Mouse (Mus musculus): ENCODE results near the gene Clec18a. TPM values are rescaled to one million over a fixed set of nuclear protein-coding genes. Genes with fewer than 3 reads are reported as not detected.
"Not testable (repeated sequence)": the region's sequence is repeated elsewhere in the genome, so short reads cannot be mapped to it uniquely, and the experiment has no call there.

Gene Clec18a
- not detected for polyA plus RNA-seq (2012; fragmentation: generic; extraction: Trizol)
- long read RNA-seq, experiment 1, result 0 reads
- long read RNA-seq, experiment 2, result 0 reads

GRCm38 (mm10) chr8:111092326-111092725, at the start of gene Clec18a:
Gene Clec18a (minus strand): TSS chr8:111092426.
- not testable (repeated sequence) for H3K27me3 ChIP-seq (ENCODE audit: control insufficient read depth, insufficient read depth, insufficient read length); H3K36me3 ChIP-seq (ENCODE audit: control insufficient read depth, insufficient read depth); H3K4me3 ChIP-seq (ENCODE audit: insufficient read depth, poor library complexity, severe bottlenecking); H3ac ChIP-seq (ENCODE audit: control insufficient read depth, insufficient read length, low read depth); H3K79me2 ChIP-seq (ENCODE audit: control insufficient read depth, insufficient read depth); H3K79me3 ChIP-seq (ENCODE audit: low read depth)

DNA sequence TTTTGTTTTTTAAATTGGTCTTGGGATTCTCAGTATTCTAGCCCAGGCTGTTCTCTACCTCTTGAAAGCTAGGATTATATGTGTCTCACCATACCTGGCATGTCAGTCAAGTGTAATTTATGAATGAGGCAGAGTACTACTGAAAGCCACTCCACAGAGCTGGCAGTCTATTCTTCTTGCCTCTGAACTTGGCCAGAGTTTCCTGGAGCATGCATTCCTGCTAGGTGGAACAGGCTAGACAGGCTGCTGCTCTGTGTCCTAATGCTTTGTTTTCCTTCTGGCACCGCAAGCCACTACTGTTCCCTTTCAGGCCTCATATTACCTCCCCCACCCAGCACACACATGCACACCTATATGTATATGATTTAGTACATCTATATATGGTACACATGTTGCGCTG, 38.5 kb upstream of the Clec18a start:
- Histone ChIP-seq H3ac (ENCODE audit: control insufficient read depth, insufficient read length, low read depth) (no peak overlapping the region), H3K79me2 (ENCODE audit: control insufficient read depth, insufficient read depth) (no peaks in the 10 kb centered on the region), H3K27me3 (ENCODE audit: control insufficient read depth, insufficient read depth, insufficient read length) (no peaks in the 10 kb centered on the region), H3K79me3 (ENCODE audit: low read depth) (peaks cover 2% of the 10 kb centered on the region), H3K4me3 (ENCODE audit: insufficient read depth, poor library complexity, severe bottlenecking) (no peak overlapping the region), H3K36me3 (ENCODE audit: control insufficient read depth, insufficient read depth) (peaks cover 51% of the 10 kb centered on the region)
- no peak for TF ChIP-seq FOSL1 (IDR thresholded peaks at IDR 0.05; ENCODE audit: insufficient read depth, low read length, poor library complexity, severe bottlenecking)
- TF ChIP-seq USF1 (IDR thresholded peaks at IDR 0.05; ENCODE audit: low read depth), result no peak
- no peak for TF ChIP-seq MAX (IDR thresholded peaks at IDR 0.05)
- no peak for TF ChIP-seq MYOG (IDR thresholded peaks at IDR 0.05; ENCODE audit: control insufficient read depth, extremely low read depth, insufficient read length)
- no peak for TF ChIP-seq CEBPB (IDR thresholded peaks at IDR 0.05; ENCODE audit: low read depth)
- TF ChIP-seq MYOD1 (IDR thresholded peaks at IDR 0.05; ENCODE audit: control insufficient read depth, insufficient read length, low read depth), result no peak
- TF ChIP-seq CTCF (IDR thresholded peaks at IDR 0.05; ENCODE audit: control insufficient read depth, insufficient read depth, insufficient read length), result no peak

- Histone ChIP-seq H3K27me3 (ENCODE audit: control insufficient read depth, insufficient read depth, insufficient read length) (no peaks in the 10 kb centered on the region), H3ac (ENCODE audit: control insufficient read depth, insufficient read length, low read depth) (no peak overlapping the region), H3K79me2 (ENCODE audit: control insufficient read depth, insufficient read depth) (no peaks in the 10 kb centered on the region), H3K36me3 (ENCODE audit: control insufficient read depth, insufficient read depth) (peaks cover 34% of the 10 kb centered on the region), H3K4me3 (ENCODE audit: insufficient read depth, poor library complexity, severe bottlenecking) (no peak overlapping the region), H3K79me3 (ENCODE audit: low read depth) (no peaks in the 10 kb centered on the region)
- TF ChIP-seq MYOG (IDR thresholded peaks at IDR 0.05; ENCODE audit: control insufficient read depth, extremely low read depth, insufficient read length), result no peak
Measured at GRCm38 (mm10) chr8:111119481-111119880, 27.3 kb upstream of the Clec18a start.

- TF ChIP-seq MYOD1 (IDR thresholded peaks at IDR 0.05; ENCODE audit: control insufficient read depth, insufficient read length, low read depth) (no peak), USF1 (IDR thresholded peaks at IDR 0.05; ENCODE audit: low read depth) (no peak), FOSL1 (IDR thresholded peaks at IDR 0.05; ENCODE audit: insufficient read depth, low read length, poor library complexity, severe bottlenecking) (no peak)
- H3ac ChIP-seq (ENCODE audit: control insufficient read depth, insufficient read length, low read depth), result no peak overlapping the region
- H3K36me3 ChIP-seq (ENCODE audit: control insufficient read depth, insufficient read depth), result peaks cover 31% of the 10 kb centered on the region
- H3K79me3 ChIP-seq (ENCODE audit: low read depth), result no peaks in the 10 kb centered on the region
- no peak overlapping the region for H3K4me3 ChIP-seq (ENCODE audit: insufficient read depth, poor library complexity, severe bottlenecking)
- H3K79me2 ChIP-seq (ENCODE audit: control insufficient read depth, insufficient read depth), result no peaks in the 10 kb centered on the region
- no peaks in the 10 kb centered on the region for H3K27me3 ChIP-seq (ENCODE audit: control insufficient read depth, insufficient read depth, insufficient read length)
Measured at GRCm38 (mm10) chr8:111114891-111115290, 22.7 kb upstream of the Clec18a start.

GRCm38 (mm10) chr8:111094719-111095302, 2.6 kb upstream of the Clec18a start:
- not testable (repeated sequence) for H3K79me3 ChIP-seq (ENCODE audit: low read depth); H3K36me3 ChIP-seq (ENCODE audit: control insufficient read depth, insufficient read depth); H3K79me2 ChIP-seq (ENCODE audit: control insufficient read depth, insufficient read depth); H3K27me3 ChIP-seq (ENCODE audit: control insufficient read depth, insufficient read depth, insufficient read length)
- peak overlapping the region; percentile 59 for H3ac ChIP-seq (ENCODE audit: control insufficient read depth, insufficient read length, low read depth)
- H3K4me3 ChIP-seq (ENCODE audit: insufficient read depth, poor library complexity, severe bottlenecking), result peak overlapping the region; percentile 44

DNA sequence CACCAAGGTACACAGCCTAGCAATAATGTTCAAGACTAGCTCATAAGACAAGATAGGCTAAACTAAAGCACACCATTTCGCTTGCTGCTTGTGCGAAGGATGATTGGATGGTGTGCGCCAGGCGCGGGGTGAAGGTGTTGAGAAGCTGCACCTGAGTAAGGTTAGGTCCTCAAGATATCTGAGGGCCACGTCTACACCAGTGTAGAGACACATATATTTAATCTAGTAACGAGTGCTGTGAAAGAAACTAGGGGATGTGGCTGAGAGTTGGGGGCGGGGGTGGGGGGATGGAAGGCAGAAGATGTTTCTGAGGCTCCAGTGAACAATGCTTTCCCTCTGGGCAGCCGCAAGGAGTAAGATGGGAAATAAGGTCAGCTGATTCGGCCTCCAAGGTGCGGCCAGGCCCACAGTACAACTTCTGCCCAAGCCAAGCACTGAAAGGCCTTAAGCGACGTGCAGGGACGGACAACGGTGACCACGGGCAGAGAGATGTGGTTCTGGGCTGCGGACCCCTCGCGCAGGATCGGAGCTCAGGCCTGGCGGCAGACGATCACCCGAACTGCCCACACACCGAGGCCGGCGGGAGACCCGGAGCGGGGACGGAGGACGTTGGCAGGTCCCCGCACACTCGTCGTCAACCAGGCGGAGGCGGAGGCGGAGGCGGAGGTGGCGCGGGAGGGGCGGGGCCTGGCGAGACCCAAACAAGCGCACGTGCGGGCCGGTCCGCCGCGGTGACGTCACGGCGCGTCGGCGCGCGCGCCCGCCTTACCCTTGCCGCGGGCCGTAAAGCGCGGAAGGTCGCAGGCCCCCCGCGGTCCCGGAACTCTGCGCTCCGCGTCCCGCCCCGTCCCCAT, 1.9 kb upstream of the Clec18a start, which contains the start of gene Pdpr:
TSS of gene Pdpr (plus strand) at position 766 of the 854 bp plus-strand sequence.
- Histone ChIP-seq H3ac (ENCODE audit: control insufficient read depth, insufficient read length, low read depth) (peak within 1 kb of the TSS; percentile 59), H3K79me3 (ENCODE audit: low read depth) (no peaks in the 10 kb centered on the region), H3K27me3 (ENCODE audit: control insufficient read depth, insufficient read depth, insufficient read length) (no peaks in the 10 kb centered on the region), H3K4me3 (ENCODE audit: insufficient read depth, poor library complexity, severe bottlenecking) (peak within 1 kb of the TSS; percentile 44), H3K79me2 (ENCODE audit: control insufficient read depth, insufficient read depth) (peaks cover 9% of the 10 kb centered on the region), H3K36me3 (ENCODE audit: control insufficient read depth, insufficient read depth) (no peaks in the 10 kb centered on the region)
- TF ChIP-seq MYOD1 (IDR thresholded peaks at IDR 0.05; ENCODE audit: control insufficient read depth, insufficient read length, low read depth), result no peak
- peak; percentile 81 for TF ChIP-seq MAX (IDR thresholded peaks at IDR 0.05)
